In the genomic region with DNA sequence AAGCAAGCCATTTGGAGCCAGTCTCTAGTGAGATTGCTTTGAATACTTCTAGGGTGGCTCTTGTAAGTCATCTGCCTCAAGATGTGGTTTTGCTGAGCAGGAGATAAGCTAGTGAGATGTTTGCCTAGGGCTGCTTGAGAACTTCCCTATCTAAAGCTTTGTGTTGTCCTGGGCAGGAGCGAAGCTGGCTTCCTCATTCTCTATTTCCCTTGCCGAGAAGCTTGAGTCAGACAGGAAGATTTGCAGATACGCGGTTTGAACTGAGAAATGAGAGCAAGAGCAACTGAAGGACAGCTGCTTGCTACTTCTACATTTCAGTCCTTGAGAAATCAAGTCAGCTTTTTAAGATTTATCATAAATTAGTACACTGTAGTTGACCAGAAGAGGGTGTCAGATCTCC, we compare ENCODE assay signal across 10 mouse cellular contexts. TPM values are rescaled to one million over a fixed set of nuclear protein-coding genes. Genes with fewer than 3 reads are reported as not detected.
DNase-seq lines count a peak whose midpoint lies in the region; ATAC-seq and TF ChIP-seq lines count a peak whose summit lies in the region.
"Had no signal": no experiment of that assay in that cellular context is flagged by ENCODE, and none has a peak within 500 bp of the region (broad histone marks: within the 10 kb centered on the region; RNA-seq: fewer than 3 reads in every experiment).

No protein-coding gene starts in this region.

- no peak overlapping the region for H3K9ac ChIP-seq in midbrain, embryonic 12.5 days (replicated peaks)
- H3K9ac ChIP-seq in midbrain, embryonic 16.5 days (ENCODE audit: low read depth, low read length) = no peak overlapping the region
- peak overlapping the region; percentile 39; the same call in 1 of the 2 replicates for H3K9ac ChIP-seq in limb, embryonic 13.5 days

- DNase-seq in c-Kit-positive CD71-positive TER-119-positive erythroid progenitor cells, embryonic 14.5 days (ENCODE audit: low spot score) = peak; percentile 44
- no peak for DNase-seq in left cerebral cortex, postnatal 14 days (ENCODE audit: low spot score in 2 of 2)
- DNase-seq in kidney, adult 11 months = no peak
- no peak for DNase-seq in layer of hippocampus, postnatal 10 days (ENCODE audit: low spot score in 2 of 2)
- DNase-seq: gastrocnemius, adult 2 months; right cerebral cortex, adult 18-20 months had no signal

- no peak overlapping the region for H3K4me3 ChIP-seq in midbrain, embryonic 12.5 days
- no peak overlapping the region for H3K4me3 ChIP-seq in midbrain, embryonic 16.5 days (ENCODE audit: low read depth, low read length)
- H3K4me3 ChIP-seq in limb, embryonic 13.5 days = no peak overlapping the region
- H3K4me3 ChIP-seq in small intestine, adult 2 months (ENCODE audit: low read depth, low read length) = no peak overlapping the region

- TF ChIP-seq POLR2A in small intestine, adult 2 months (IDR thresholded peaks at IDR 0.05; ENCODE audit: low read depth, low read length) = no peak

- H3K4me1 ChIP-seq in midbrain, embryonic 12.5 days = peaks cover 22% of the 10 kb centered on the region
- H3K4me1 ChIP-seq in midbrain, embryonic 16.5 days (ENCODE audit: control insufficient read depth, insufficient read depth, low read length) = peaks cover 25% of the 10 kb centered on the region
- H3K4me1 ChIP-seq in limb, embryonic 13.5 days = peaks cover 14% of the 10 kb centered on the region
- H3K4me1 ChIP-seq in small intestine, adult 2 months (ENCODE audit: control insufficient read depth, insufficient read depth, insufficient read length, low read length) = peaks cover 7% of the 10 kb centered on the region; the same call in 1 of the 2 replicates

- H3K27me3 ChIP-seq in midbrain, embryonic 12.5 days = no peaks in the 10 kb centered on the region
- no peaks in the 10 kb centered on the region for H3K27me3 ChIP-seq in midbrain, embryonic 16.5 days (ENCODE audit: control insufficient read depth, insufficient read depth, low read depth, low read length)
- no peaks in the 10 kb centered on the region for H3K27me3 ChIP-seq in limb, embryonic 13.5 days
- H3K27me3 ChIP-seq in small intestine, adult 2 months (ENCODE audit: control insufficient read depth, insufficient read depth, low read length) = no peaks in the 10 kb centered on the region

- peaks cover 24% of the 10 kb centered on the region for H3K36me3 ChIP-seq in midbrain, embryonic 12.5 days
- H3K36me3 ChIP-seq in midbrain, embryonic 16.5 days (ENCODE audit: control insufficient read depth, insufficient read depth, low read length) = peaks cover 13% of the 10 kb centered on the region
- peaks cover 30% of the 10 kb centered on the region for H3K36me3 ChIP-seq in limb, embryonic 13.5 days
- peaks cover 26% of the 10 kb centered on the region for H3K36me3 ChIP-seq in small intestine, adult 2 months (ENCODE audit: control insufficient read depth, insufficient read depth, low read length)

- intact Hi-C loops in left cerebral cortex, postnatal 14 days (cut with DNase I) = loop anchor here (10.0 kb wide), 1 partner anchor 738 kb away; a partner anchor contains a TSS

- H3K27ac ChIP-seq in midbrain, embryonic 12.5 days (replicated peaks) = 0 out of 2 replicates have a peak overlapping the region, but pooled peaks have one; percentile 20
- no peak overlapping the region for H3K27ac ChIP-seq in midbrain, embryonic 16.5 days (ENCODE audit: low read length)
- H3K27ac ChIP-seq in limb, embryonic 13.5 days = no peak overlapping the region
- H3K27ac ChIP-seq in small intestine, adult 2 months (ENCODE audit: insufficient read depth, low read depth, low read length) = 0 out of 2 replicates have a peak overlapping the region, but pooled peaks have one; percentile 0
- H3K27ac ChIP-seq: gastrocnemius, adult 2 months had no signal

- H3K9me3 ChIP-seq in midbrain, embryonic 12.5 days = no peaks in the 10 kb centered on the region
- H3K9me3 ChIP-seq in midbrain, embryonic 16.5 days (replicated peaks; ENCODE audit: control insufficient read depth, low read length, poor library complexity, severe bottlenecking) = no peaks in the 10 kb centered on the region
- no peaks in the 10 kb centered on the region for H3K9me3 ChIP-seq in limb, embryonic 13.5 days

- TF ChIP-seq CTCF in small intestine, adult 2 months (IDR thresholded peaks at IDR 0.05; ENCODE audit: extremely low read depth, insufficient read length, insufficient replicate concordance, low read depth, low read length) = no peak

- 76% methylated on average over 4 of the region's 4 CpGs for WGBS in midbrain, embryonic 12.5 days
- 71% methylated on average over 4 of the region's 4 CpGs for WGBS in midbrain, embryonic 16.5 days
- 74% methylated on average over 4 of the region's 4 CpGs for WGBS in limb, embryonic 13.5 days
- 37% methylated on average over 4 of the region's 4 CpGs for WGBS in small intestine, adult 2 months

- ATAC-seq in midbrain, embryonic 12.5 days (ENCODE audit: low FRiP score, low read depth) = no peak
- ATAC-seq in midbrain, embryonic 16.5 days = no peak
- no peak for ATAC-seq in limb, embryonic 13.5 days (ENCODE audit: low FRiP score, low read depth)

- H3K4me2 ChIP-seq in midbrain, embryonic 12.5 days (replicated peaks) = 0 out of 2 replicates have a peak overlapping the region, but pooled peaks have one; percentile 1
- H3K4me2 ChIP-seq in midbrain, embryonic 16.5 days (ENCODE audit: low read length) = no peak overlapping the region
- H3K4me2 ChIP-seq in limb, embryonic 13.5 days (replicated peaks) = peak overlapping the region; percentile 96

RNA-seq across cellular contexts. Expression of a gene that starts 3.2 kb away (rescaled TPM):
- polyA plus RNA-seq in midbrain, embryonic 12.5 days (2016; fragmentation: Nextera tagmentation; extraction: Ambion mirVana) = 1,015 and 1,051 TPM in 2 replicates
- 646 and 689 TPM in 2 replicates for polyA plus RNA-seq in midbrain, embryonic 16.5 days (2015; fragmentation: Nextera tagmentation; extraction: Ambion mirVana)
- polyA plus RNA-seq in limb, embryonic 13.5 days (2015; fragmentation: Nextera tagmentation; extraction: Ambion mirVana) = 1,498 and 1,524 TPM in 2 replicates
- polyA plus RNA-seq in small intestine, adult 2 months (2012; rRNA removed) = 1,258 and 1,397 TPM in 2 replicates
- 100 to 1,000 TPM; 367 to 392 TPM for total RNA-seq in left cerebral cortex, postnatal 14 days (2021)
- 100 to 1,000 TPM; 554 to 633 TPM for total RNA-seq in layer of hippocampus, postnatal 10 days (2021)

RNA-seq across cellular contexts. Expression of a gene that starts 13.2 kb away (rescaled TPM):
- 0.15 and 0.22 TPM in 2 replicates for polyA plus RNA-seq in midbrain, embryonic 12.5 days (2016; fragmentation: Nextera tagmentation; extraction: Ambion mirVana)
- 0.23 and 0.31 TPM in 2 replicates for polyA plus RNA-seq in midbrain, embryonic 16.5 days (2015; fragmentation: Nextera tagmentation; extraction: Ambion mirVana)
- polyA plus RNA-seq in limb, embryonic 13.5 days (2015; fragmentation: Nextera tagmentation; extraction: Ambion mirVana) = 0.37 and 0.46 TPM in 2 replicates
- 4.7 and 5.2 TPM in 2 replicates for polyA plus RNA-seq in small intestine, adult 2 months (2012; rRNA removed)
- total RNA-seq in left cerebral cortex, postnatal 14 days (2021) = under 1 TPM; 0.09 to 0.15 TPM
- total RNA-seq in layer of hippocampus, postnatal 10 days (2021) = under 1 TPM in 1 of 2 experiments, not detected in 1; 0.14 TPM

RNA-seq across cellular contexts. Expression of a gene that starts 13.7 kb away (rescaled TPM):
- polyA plus RNA-seq in midbrain, embryonic 12.5 days (2016; fragmentation: Nextera tagmentation; extraction: Ambion mirVana) = 37.9 and 42.6 TPM in 2 replicates
- 102 and 118 TPM in 2 replicates for polyA plus RNA-seq in midbrain, embryonic 16.5 days (2015; fragmentation: Nextera tagmentation; extraction: Ambion mirVana)
- polyA plus RNA-seq in limb, embryonic 13.5 days (2015; fragmentation: Nextera tagmentation; extraction: Ambion mirVana) = 64.4 and 67.6 TPM in 2 replicates
- 33.0 and 59.6 TPM in 2 replicates for polyA plus RNA-seq in small intestine, adult 2 months (2012; rRNA removed)
- total RNA-seq in left cerebral cortex, postnatal 14 days (2021) = 100 to 1,000 TPM; 165 to 167 TPM
- total RNA-seq in layer of hippocampus, postnatal 10 days (2021) = 100 to 1,000 TPM; 142 to 146 TPM

RNA-seq across cellular contexts. Expression of a gene that starts 14.4 kb away (rescaled TPM):
- polyA plus RNA-seq in midbrain, embryonic 12.5 days (2016; fragmentation: Nextera tagmentation; extraction: Ambion mirVana) = 202 and 212 TPM in 2 replicates
- polyA plus RNA-seq in midbrain, embryonic 16.5 days (2015; fragmentation: Nextera tagmentation; extraction: Ambion mirVana) = 262 and 285 TPM in 2 replicates
- 268 and 271 TPM in 2 replicates for polyA plus RNA-seq in limb, embryonic 13.5 days (2015; fragmentation: Nextera tagmentation; extraction: Ambion mirVana)
- polyA plus RNA-seq in small intestine, adult 2 months (2012; rRNA removed) = 50.3 and 92.2 TPM in 2 replicates
- 10 to 100 TPM; 61.2 to 74.1 TPM for total RNA-seq in left cerebral cortex, postnatal 14 days (2021)
- total RNA-seq in layer of hippocampus, postnatal 10 days (2021) = 10 to 100 TPM; 85.9 to 97.3 TPM

RNA-seq across cellular contexts. Expression of a gene that starts 29.7 kb away (rescaled TPM):
- 2.8 and 3.1 TPM in 2 replicates for polyA plus RNA-seq in midbrain, embryonic 12.5 days (2016; fragmentation: Nextera tagmentation; extraction: Ambion mirVana)
- polyA plus RNA-seq in midbrain, embryonic 16.5 days (2015; fragmentation: Nextera tagmentation; extraction: Ambion mirVana) = 4.5 and 4.9 TPM in 2 replicates
- polyA plus RNA-seq in limb, embryonic 13.5 days (2015; fragmentation: Nextera tagmentation; extraction: Ambion mirVana) = 5.7 and 6.2 TPM in 2 replicates
- 119 and 229 TPM in 2 replicates for polyA plus RNA-seq in small intestine, adult 2 months (2012; rRNA removed)
- total RNA-seq in left cerebral cortex, postnatal 14 days (2021) = 1 to 10 TPM; 4.3 to 4.6 TPM
- 1 to 10 TPM; 5.0 to 6.0 TPM for total RNA-seq in layer of hippocampus, postnatal 10 days (2021)

Comparison
In these comparisons a context has a peak if more than half of its experiments do, and no peak if none do; other contexts are left out.
1. H3K27ac ChIP-seq: peak in midbrain, embryonic 12.5 days (single experiment) and small intestine, adult 2 months (single experiment); none in midbrain, embryonic 16.5 days (single experiment) and limb, embryonic 13.5 days (single experiment).